Mouse (Mus musculus) myocyte (in vitro differentiated cells): Measurements from ENCODE around the gene Trem1.

ENCODE experiments used
- MAX ChIP-seq: IDR thresholded peaks from one replicate; pipeline ENCODE4 v1.6.1; 2011; ENCODE audit warnings: low read depth, mild to moderate bottlenecking, control low read depth
- POLR2A ChIP-seq: IDR thresholded peaks from one replicate; pipeline ENCODE4 v1.6.1; 2011; ENCODE audit warnings: low read depth, mild to moderate bottlenecking, control low read depth, moderate library complexity; ENCODE audit not compliant: insufficient read length
- POLR2AphosphoS2 ChIP-seq: IDR thresholded peaks from one replicate; pipeline ENCODE4 v1.6.1; 2011; ENCODE audit warnings: low read depth, control low read depth; ENCODE audit not compliant: insufficient read length

DNA sequence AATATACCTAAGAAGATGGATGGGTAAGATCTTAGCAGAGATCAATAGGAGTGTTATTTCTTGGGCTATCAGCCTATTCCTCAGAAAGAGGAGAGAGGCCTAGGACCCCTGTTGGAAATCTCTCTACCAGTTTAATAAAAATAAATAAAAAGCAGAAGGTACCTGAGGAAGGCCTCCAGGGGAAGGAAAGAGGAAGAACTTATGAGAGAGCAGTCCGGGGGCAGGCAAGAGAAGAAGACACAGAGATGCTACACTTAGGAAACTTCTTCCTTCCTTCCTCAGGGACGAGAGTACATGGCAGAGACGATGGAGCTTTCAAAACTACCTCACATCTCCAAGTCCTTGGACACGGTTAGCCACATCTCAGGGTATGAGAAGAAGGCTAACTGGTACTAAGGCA lies 41.5 kb downstream of the Trem1 start:
- TF ChIP-seq POLR2A, result no peak
- no peak for TF ChIP-seq MAX
- TF ChIP-seq POLR2AphosphoS2, result no peak
